Mouse (Mus musculus) myocyte (in vitro differentiated cells): Measurements from ENCODE around the gene P2rx1. TPM values are rescaled to one million over a fixed set of nuclear protein-coding genes. Genes with fewer than 3 reads are reported as not detected.

Experiments
- H3K27me3 ChIP-seq: one replicate; pipeline ENCODE4 v1.6.1; 2011; ENCODE audit not compliant: control insufficient read depth, insufficient read depth, insufficient read length
- H3K36me3 ChIP-seq: one replicate; pipeline ENCODE4 v1.6.1; 2011; ENCODE audit not compliant: control insufficient read depth, insufficient read depth
- H3K4me2 ChIP-seq: one replicate; pipeline ENCODE4 v1.6.1; 2011; ENCODE audit warnings: low read depth, control low read depth
- H3K4me3 ChIP-seq: one replicate; pipeline ENCODE4 v1.5.1; 2011; ENCODE audit warnings: mild to moderate bottlenecking, control low read depth, moderate library complexity
- H3K79me2 ChIP-seq: one replicate; pipeline ENCODE4 v1.6.1; 2011; ENCODE audit not compliant: control insufficient read depth, insufficient read depth
- H3ac ChIP-seq: one replicate; pipeline ENCODE4 v1.6.1; 2011; ENCODE audit not compliant: control insufficient read depth, insufficient read length
- CEBPB ChIP-seq: IDR thresholded peaks from 2 replicates; pipeline ENCODE4 v1.6.1; 2011; ENCODE audit warnings: mild to moderate bottlenecking, moderate library complexity; ENCODE audit not compliant: poor library complexity, insufficient read depth, severe bottlenecking
- E2F4 ChIP-seq: IDR thresholded peaks from one replicate; pipeline ENCODE4 v1.6.1; 2011; ENCODE audit warnings: mild to moderate bottlenecking, control low read depth, moderate library complexity; ENCODE audit not compliant: insufficient read depth
- MAX ChIP-seq: IDR thresholded peaks from one replicate; pipeline ENCODE4 v1.6.1; 2011; ENCODE audit warnings: low read depth, mild to moderate bottlenecking, control low read depth
- MYOD1 ChIP-seq, 3 experiments: IDR thresholded peaks; one replicate each; pipeline ENCODE4 v1.6.1; 2011; ENCODE audit warnings: control low read depth in 2 of 3, low read depth in 2 of 3, mild to moderate bottlenecking in 2 of 3, moderate library complexity in 1 of 3; ENCODE audit not compliant: insufficient read length in 2 of 3, control insufficient read depth in 1 of 3
- MYOG ChIP-seq, 3 experiments: IDR thresholded peaks; one replicate each; pipeline ENCODE4 v1.6.1; 2011; ENCODE audit warnings: control low read depth in 2 of 3, low read depth in 2 of 3, mild to moderate bottlenecking in 2 of 3; ENCODE audit not compliant: insufficient read length in 2 of 3, control insufficient read depth in 1 of 3, insufficient read depth in 1 of 3
- POLR2A ChIP-seq: IDR thresholded peaks from one replicate; pipeline ENCODE4 v1.6.1; 2011; ENCODE audit warnings: low read depth, mild to moderate bottlenecking, control low read depth, moderate library complexity; ENCODE audit not compliant: insufficient read length
- POLR2AphosphoS2 ChIP-seq: IDR thresholded peaks from one replicate; pipeline ENCODE4 v1.6.1; 2011; ENCODE audit warnings: low read depth, control low read depth; ENCODE audit not compliant: insufficient read length
- REST ChIP-seq: IDR thresholded peaks from one replicate; pipeline ENCODE4 v1.6.1; 2011; ENCODE audit warnings: mild to moderate bottlenecking, control low read depth, moderate library complexity; ENCODE audit not compliant: insufficient read depth, insufficient read length
- SRF ChIP-seq: IDR thresholded peaks from one replicate; pipeline ENCODE4 v1.6.1; 2011; ENCODE audit warnings: low read depth; ENCODE audit not compliant: control insufficient read depth, insufficient read length
- TCF12 ChIP-seq: IDR thresholded peaks from one replicate; pipeline ENCODE4 v1.6.1; 2011; ENCODE audit warnings: mild to moderate bottlenecking, control low read depth; ENCODE audit not compliant: poor library complexity, insufficient read depth, severe bottlenecking
- TCF3 ChIP-seq: IDR thresholded peaks from one replicate; pipeline ENCODE4 v1.6.1; 2011; ENCODE audit warnings: low read depth, control low read depth; ENCODE audit not compliant: insufficient read length
- USF1 ChIP-seq: IDR thresholded peaks from one replicate; pipeline ENCODE4 v1.6.1; 2011; ENCODE audit warnings: low read depth, mild to moderate bottlenecking, control low read depth, moderate library complexity
- polyA plus RNA-seq: library from polyadenylated mRNA; unstranded; fragments of >200 nt; fragmentation: generic; extraction: Trizol; gene quantifications from one replicate; pipeline ENCODE4 v1.2.1, GENCODE M21; 2012; ENCODE audit warnings: missing spikeins

The P2rx1 gene
- polyA plus RNA-seq, 1 experiment: 0.24 TPM

- no peak overlapping the region for H3K4me2 ChIP-seq
- H3K4me3 ChIP-seq: no peak overlapping the region
- TF ChIP-seq POLR2A: no peak
- no peak for TF ChIP-seq E2F4
- no peak for TF ChIP-seq TCF12
- no peak for TF ChIP-seq POLR2AphosphoS2
- no peak for TF ChIP-seq MYOG (IDR thresholded peaks at IDR 0.05; ENCODE audit: control insufficient read depth in 1 of 3, insufficient read depth in 1 of 3, insufficient read length in 2 of 3, low read depth in 2 of 3)
- TF ChIP-seq USF1: no peak
- TF ChIP-seq SRF: no peak
- no peak for TF ChIP-seq TCF3
- TF ChIP-seq CEBPB: no peak
- no peak for TF ChIP-seq MYOD1 (IDR thresholded peaks at IDR 0.05; ENCODE audit: control insufficient read depth in 1 of 3, insufficient read length in 2 of 3, low read depth in 2 of 3)
- TF ChIP-seq REST: no peak
- no peak for TF ChIP-seq MAX
- H3K36me3 ChIP-seq: no peaks in the 10 kb centered on the region
- H3ac ChIP-seq: no peak overlapping the region
- peaks cover 26% of the 10 kb centered on the region for H3K27me3 ChIP-seq
- H3K79me2 ChIP-seq: no peaks in the 10 kb centered on the region
Observed at GRCm38 (mm10) chr11:72959924-72960679, 38.8 kb upstream of the P2rx1 start.

- Histone ChIP-seq H3K4me2 (no peak overlapping the region), H3K4me3 (no peak overlapping the region), H3K79me2 (no peaks in the 10 kb centered on the region), H3K27me3 (peaks cover 29% of the 10 kb centered on the region), H3K36me3 (no peaks in the 10 kb centered on the region), H3ac (no peak overlapping the region)
- TF ChIP-seq E2F4 (no peak), TCF3 (no peak), REST (no peak), MYOD1 (IDR thresholded peaks at IDR 0.05; ENCODE audit: control insufficient read depth in 1 of 3, insufficient read length in 2 of 3, low read depth in 2 of 3) (no peak), POLR2AphosphoS2 (no peak), POLR2A (no peak), USF1 (no peak), MAX (no peak)
Observed at GRCm38 (mm10) chr11:72960723-72961071, 38.2 kb upstream of the P2rx1 start.

- peaks cover 31% of the 10 kb centered on the region for H3K27me3 ChIP-seq
Observed at GRCm38 (mm10) chr11:72961072-72961980, 37.6 kb upstream of the P2rx1 start, which contains the start of gene Atp2a3. TSS of gene Atp2a3 (plus strand) at chr11:72961169.

GRCm38 (mm10) chr11:72962378-72962777 is 36.5 kb upstream of the P2rx1 start:
- Histone ChIP-seq H3K4me3 (no peak overlapping the region), H3K4me2 (no peak overlapping the region), H3K36me3 (no peaks in the 10 kb centered on the region), H3K79me2 (no peaks in the 10 kb centered on the region), H3K27me3 (peaks cover 37% of the 10 kb centered on the region), H3ac (no peak overlapping the region)
- TF ChIP-seq POLR2AphosphoS2 (no peak), TCF3 (no peak), REST (no peak), MAX (no peak), CEBPB (no peak), E2F4 (no peak), SRF (no peak), MYOD1 (IDR thresholded peaks at IDR 0.05; ENCODE audit: control insufficient read depth in 1 of 3, insufficient read length in 2 of 3, low read depth in 2 of 3) (no peak), POLR2A (no peak), TCF12 (no peak), MYOG (IDR thresholded peaks at IDR 0.05; ENCODE audit: control insufficient read depth in 1 of 3, insufficient read depth in 1 of 3, insufficient read length in 2 of 3, low read depth in 2 of 3) (no peak), USF1 (no peak)

More at GRCm38 (mm10) chr11:72961072-72961980, 37.6 kb upstream of the P2rx1 start, which contains the start of gene Atp2a3:
- Histone ChIP-seq H3K4me3 (no peak within 1 kb of the TSS), H3K4me2 (peak within 1 kb of the TSS; percentile 30), H3K36me3 (no peaks in the 10 kb centered on the region), H3ac (no peak within 1 kb of the TSS), H3K79me2 (no peaks in the 10 kb centered on the region)
- TF ChIP-seq MYOD1 (IDR thresholded peaks at IDR 0.05; ENCODE audit: control insufficient read depth in 1 of 3, insufficient read length in 2 of 3, low read depth in 2 of 3) (peak in 1 of 3 experiments; percentile 36), POLR2A (no peak)
